Comparison of ENCODE assay signal across 26 mouse cellular contexts in genomic region chr6:47354515-47354914, GRCm38 (mm10).
"Had no signal": no experiment of that assay in that cellular context is flagged by ENCODE, and none has a peak within 500 bp of the region (broad histone marks: within the 10 kb centered on the region; RNA-seq: fewer than 3 reads in every experiment).

No protein-coding gene starts in this region.

- DNase-seq: gastrocnemius, adult 2 months; gastrocnemius, postnatal 10 days; gastrocnemius, postnatal 25 days; heart, adult 18-20 months; heart, postnatal 10 days; heart, postnatal 4 days; kidney, adult 11 months; kidney, adult 2 months; kidney, adult 9 months; kidney, postnatal 14 days; kidney, postnatal 36 days; layer of hippocampus, adult 9-11 months; layer of hippocampus, postnatal 36 days; left cerebral cortex, postnatal 4 days had no signal

- H3K9ac ChIP-seq: heart, embryonic 12.5 days; hindbrain, embryonic 12.5 days; hindbrain, embryonic 14.5 days; kidney, embryonic 15.5 days; limb, embryonic 13.5 days; limb, embryonic 15.5 days; liver, embryonic 12.5 days had no signal

- H3K27me3 ChIP-seq: heart, embryonic 12.5 days; hindbrain, embryonic 12.5 days; kidney, embryonic 15.5 days; limb, embryonic 13.5 days; limb, embryonic 15.5 days; liver, embryonic 12.5 days had no signal

- ATAC-seq: hindbrain, embryonic 16.5 days; inflammation-experienced regulatory T-cells, adult 6 months; liver, embryonic 12.5 days had no signal

- H3K4me3 ChIP-seq: gastrocnemius, adult 2 months; heart, embryonic 10.5 days; heart, embryonic 12.5 days; hindbrain, embryonic 10.5 days; hindbrain, embryonic 12.5 days; kidney, embryonic 15.5 days; limb, embryonic 13.5 days; limb, embryonic 15.5 days; liver, embryonic 12.5 days had no signal

- H3K36me3 ChIP-seq: heart, embryonic 10.5 days; heart, embryonic 12.5 days; hindbrain, embryonic 10.5 days; hindbrain, embryonic 12.5 days; kidney, embryonic 15.5 days; limb, embryonic 13.5 days; limb, embryonic 15.5 days; liver, embryonic 12.5 days had no signal

- H3K4me2 ChIP-seq: heart, embryonic 12.5 days; hindbrain, embryonic 12.5 days; hindbrain, embryonic 14.5 days; kidney, embryonic 15.5 days; limb, embryonic 13.5 days; limb, embryonic 15.5 days; liver, embryonic 12.5 days had no signal

- H3K4me1 ChIP-seq: hindbrain, embryonic 12.5 days; kidney, embryonic 15.5 days; limb, embryonic 13.5 days; limb, embryonic 15.5 days had no signal

- H3K27ac ChIP-seq: gastrocnemius, adult 2 months; heart, embryonic 10.5 days; hindbrain, embryonic 10.5 days; hindbrain, embryonic 12.5 days; hindbrain, embryonic 14.5 days; kidney, embryonic 15.5 days; kidney, postnatal 0 days; limb, embryonic 13.5 days; limb, embryonic 15.5 days; liver, embryonic 12.5 days had no signal

- H3K9me3 ChIP-seq: heart, embryonic 10.5 days; heart, embryonic 12.5 days; hindbrain, embryonic 12.5 days; kidney, embryonic 15.5 days; limb, embryonic 15.5 days; liver, embryonic 12.5 days had no signal
